Mouse (Mus musculus) testis, adult 2 months (tissue): ENCODE measurements around the gene Plekhg1.

Source experiments
- CTCF ChIP-seq: fragments of 200-500 bp; IDR thresholded peaks from 2 replicates; pipeline ENCODE4 v1.5.1; 2012; ENCODE audit warnings: low read depth, mild to moderate bottlenecking, inconsistent platforms, low read length, moderate library complexity; ENCODE audit not compliant: control insufficient read depth, insufficient read depth, insufficient replicate concordance
- POLR2A ChIP-seq: fragments of 200-500 bp; IDR thresholded peaks from 2 replicates; pipeline ENCODE4 v1.6.1; 2012; ENCODE audit warnings: low read depth, mild to moderate bottlenecking, inconsistent platforms, low read length, moderate library complexity; ENCODE audit not compliant: control insufficient read depth

DNA sequence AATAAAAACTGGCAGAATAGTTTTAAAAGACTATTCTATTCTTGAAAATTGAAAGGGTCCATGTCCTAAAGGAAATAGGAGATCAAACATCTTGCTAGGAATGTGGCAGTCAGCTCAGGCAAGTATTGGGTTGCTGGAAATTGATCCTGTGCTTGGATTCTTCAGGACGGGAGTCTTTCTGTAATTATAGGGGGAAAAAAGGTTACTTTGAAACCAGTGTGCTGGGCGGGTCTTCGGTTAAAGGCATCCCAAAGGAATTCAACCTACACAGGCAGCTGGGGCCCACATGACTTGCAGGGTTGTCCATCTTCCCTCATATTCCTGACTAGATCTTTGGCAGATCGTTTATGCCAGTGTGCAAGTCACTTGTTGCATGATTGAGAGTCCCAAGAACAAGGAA is 9.8 kb upstream of the Plekhg1 start:
- TF ChIP-seq CTCF (no peak), POLR2A (no peak)
